Mouse (Mus musculus): Measurements from ENCODE around the gene Nes.
A peak's percentile ranks its signal among the peaks of the same experiment; 100 is the strongest.

Nes gene

DNA sequence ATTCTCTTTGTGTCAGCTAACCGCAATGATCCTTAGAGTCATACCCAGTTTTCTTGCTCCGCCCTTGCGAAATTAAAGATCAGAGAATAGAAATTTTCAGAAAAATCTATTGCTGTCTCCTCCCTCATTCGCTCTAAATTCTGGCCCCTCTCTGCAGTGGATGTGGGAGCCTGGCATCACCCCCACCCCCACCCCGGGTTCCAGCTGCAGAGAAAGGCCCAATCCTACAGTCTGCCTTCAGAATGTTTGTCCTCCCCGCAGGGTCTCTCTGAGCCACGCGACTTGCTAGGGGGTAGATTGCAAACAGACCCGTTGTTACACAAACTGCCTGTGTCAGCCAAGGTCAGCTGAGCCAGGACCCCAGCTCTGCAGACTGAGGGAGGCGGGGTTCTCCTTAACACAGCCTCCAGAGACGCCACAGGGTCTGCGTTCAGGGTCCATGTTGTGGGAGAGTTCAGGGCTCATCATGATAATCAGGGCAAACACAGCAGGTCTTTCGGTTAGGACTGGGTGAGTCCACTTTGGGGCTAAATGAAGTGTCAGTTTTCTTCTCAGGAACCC, 20.8 kb upstream of the Nes start:
- DNase-seq (ENCODE audit: low read depth, low spot score): no peak

DNA sequence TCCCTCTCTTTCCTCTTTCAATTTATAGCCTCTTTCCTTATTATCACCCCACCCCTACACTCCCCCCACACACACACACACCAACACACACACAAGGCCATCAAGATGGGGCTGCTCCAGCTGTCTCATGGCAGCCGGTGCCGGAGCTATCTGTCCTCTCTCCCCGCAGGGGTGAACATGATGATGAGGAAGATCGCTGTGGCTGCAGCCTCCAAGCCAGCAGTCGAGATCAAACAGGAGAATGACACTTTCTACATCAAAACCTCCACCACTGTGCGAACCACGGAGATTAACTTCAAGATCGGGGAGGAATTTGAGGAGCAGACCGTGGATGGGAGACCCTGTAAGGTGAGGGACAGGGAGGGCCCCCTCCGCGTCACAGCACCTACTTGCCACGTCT, 18.9 kb upstream of the Nes start:
- no peak for DNase-seq (ENCODE audit: low read depth, low spot score)

DNA sequence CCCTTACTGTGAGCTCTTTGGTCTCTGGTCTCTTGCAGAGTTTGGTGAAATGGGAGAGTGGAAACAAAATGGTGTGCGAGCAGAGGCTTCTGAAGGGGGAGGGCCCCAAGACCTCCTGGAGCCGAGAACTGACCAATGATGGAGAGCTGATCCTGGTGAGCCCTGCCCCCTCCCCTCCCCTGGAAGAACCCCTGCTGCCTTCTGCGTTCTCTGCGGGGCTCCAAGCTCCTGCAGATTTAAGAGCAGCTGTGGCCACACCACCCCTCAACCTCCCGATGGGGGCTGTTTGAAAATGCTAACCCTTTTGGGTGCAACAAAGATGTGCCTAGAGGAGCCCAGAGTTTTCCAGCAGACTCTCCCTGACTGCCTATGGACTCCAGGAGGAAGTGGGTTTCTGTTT, 18.4 kb upstream of the Nes start:
- DNase-seq (ENCODE audit: low read depth, low spot score): no peak

DNA sequence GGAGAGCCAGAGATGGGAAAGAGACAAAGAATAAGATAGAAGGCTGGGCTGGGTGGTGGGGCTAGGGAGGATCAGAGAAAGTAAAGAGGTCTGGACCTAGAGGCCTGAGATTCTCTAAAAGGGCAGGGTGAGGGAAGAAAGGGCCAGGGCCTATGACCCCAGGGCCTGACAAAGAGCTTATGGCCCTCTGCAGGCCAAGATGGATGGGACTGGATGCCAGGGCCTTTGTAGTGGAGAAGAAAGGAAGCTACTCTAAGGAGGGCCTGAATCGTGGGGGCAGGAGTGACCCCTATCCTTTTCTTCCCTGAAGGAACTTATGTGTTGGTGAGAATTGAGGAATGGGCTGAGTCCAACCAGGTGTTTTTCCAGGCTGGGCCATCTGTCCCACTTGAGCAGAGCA, 12.8 kb upstream of the Nes start:
- no peak for DNase-seq (ENCODE audit: low read depth, low spot score)

DNA sequence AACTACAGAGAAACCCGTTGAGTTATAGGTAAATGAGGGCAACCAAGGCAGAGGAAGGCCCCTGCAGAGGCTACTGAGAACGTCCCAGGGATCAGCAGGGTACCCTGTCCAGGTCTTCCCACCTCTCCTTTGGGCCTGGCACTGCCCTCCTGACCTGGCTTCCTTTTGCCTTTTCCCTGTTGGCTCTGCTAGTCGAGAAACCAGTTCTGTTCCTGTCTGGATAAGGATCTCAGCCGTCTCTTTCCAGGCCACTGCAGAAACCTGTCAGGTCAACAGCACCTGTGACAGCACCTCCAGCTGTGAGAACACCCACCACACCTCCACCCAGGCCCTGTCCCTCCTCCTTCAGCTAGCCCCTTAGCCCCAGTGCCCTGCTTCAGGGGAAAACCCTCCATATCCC, 12.4 kb upstream of the Nes start:
- DNase-seq (ENCODE audit: low read depth, low spot score): no peak

DNA sequence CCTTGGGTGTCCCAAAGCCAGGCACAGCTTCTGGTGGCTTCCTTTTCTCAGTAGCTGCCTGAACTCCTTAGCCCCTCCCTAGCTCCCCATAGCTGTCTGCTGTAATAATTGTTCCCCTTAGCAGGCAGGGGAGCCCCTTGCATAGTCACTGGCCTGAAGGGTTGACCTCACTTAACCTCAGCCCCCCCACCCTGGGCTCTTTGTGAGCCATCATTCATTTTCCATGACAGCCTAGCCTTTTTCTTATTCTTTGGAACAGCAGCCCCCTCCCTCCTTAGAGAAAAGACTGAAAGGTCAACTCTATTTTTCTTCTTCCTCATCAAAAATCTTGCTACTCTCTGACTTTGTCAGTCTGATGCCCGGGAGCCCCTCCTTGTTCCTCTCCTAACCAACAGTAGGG, 11.9 kb upstream of the Nes start:
- DNase-seq (ENCODE audit: low read depth, low spot score): no peak

DNA sequence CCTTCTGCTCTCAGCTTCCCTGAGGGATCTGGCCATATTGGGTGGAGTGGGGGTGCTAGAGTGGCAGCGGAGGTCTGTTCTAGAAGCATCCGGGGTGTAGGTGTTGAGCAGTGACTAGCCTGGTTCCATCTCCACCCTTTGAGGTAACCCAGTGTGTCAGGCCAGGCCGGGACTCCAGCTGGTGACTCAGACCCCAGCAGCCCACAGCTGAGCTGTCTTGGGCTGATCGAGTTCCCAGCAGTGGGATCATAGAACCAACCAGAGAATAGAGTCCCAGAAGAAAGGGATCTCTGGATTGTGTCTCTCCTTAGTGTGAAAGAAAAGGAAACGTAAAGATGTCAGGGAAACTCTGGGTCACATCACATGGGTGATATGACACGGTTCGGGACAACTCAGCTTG, 11.5 kb upstream of the Nes start:
- DNase-seq (ENCODE audit: low read depth, low spot score): no peak

DNA sequence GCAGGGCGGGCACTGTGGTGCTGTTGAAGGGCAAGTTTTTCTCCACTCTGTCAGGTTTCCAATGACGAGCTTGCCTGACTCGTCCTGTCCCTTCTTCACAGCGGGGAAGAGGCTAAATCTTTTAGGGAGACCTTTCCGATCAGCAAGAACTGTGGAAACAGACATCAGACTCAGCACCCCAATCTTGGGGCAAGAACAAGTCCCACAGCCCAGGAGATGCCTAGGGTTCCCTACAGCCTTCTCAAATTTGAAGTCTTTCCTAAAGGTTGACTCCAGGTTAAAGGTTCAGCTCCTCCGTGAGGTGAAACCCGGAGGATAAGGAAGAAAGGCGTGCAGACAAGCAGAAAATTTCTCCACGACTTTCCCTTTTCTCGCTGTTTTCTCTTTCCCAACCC, 10.7 kb upstream of the Nes start:
- DNase-seq (ENCODE audit: low read depth, low spot score): no peak

DNA sequence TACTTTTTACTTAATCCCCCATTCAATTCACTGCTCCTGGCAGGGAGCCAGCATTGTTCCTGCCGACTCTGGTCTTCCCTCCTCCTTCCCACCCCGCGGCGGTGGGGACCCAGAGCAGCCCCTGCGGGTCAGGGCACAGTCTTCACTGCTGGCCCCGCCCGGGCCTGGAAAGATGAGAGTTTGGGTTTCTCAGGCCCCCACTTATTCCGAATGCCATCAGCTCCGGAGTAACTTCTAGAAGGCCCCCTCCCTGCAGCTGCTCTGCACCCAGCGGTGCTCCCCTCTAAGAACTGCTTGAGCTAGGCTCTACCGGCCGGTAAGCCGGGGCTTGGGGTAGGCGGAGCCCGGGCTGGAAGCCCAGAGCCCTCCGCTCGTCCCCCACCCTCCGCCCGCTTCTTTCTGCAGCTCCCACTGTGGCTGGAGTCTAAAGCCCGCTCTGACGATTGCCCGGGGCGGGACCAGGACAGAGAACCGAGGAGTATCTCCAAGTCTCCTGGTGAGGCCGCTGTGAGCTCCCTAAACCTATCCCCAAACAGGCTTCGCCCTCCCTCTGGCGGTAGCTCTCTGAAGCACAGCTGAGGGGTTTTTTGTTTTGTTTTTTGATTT, 10.2 kb upstream of the Nes start:
- peak; percentile 78 for DNase-seq (ENCODE audit: low read depth, low spot score)

DNA sequence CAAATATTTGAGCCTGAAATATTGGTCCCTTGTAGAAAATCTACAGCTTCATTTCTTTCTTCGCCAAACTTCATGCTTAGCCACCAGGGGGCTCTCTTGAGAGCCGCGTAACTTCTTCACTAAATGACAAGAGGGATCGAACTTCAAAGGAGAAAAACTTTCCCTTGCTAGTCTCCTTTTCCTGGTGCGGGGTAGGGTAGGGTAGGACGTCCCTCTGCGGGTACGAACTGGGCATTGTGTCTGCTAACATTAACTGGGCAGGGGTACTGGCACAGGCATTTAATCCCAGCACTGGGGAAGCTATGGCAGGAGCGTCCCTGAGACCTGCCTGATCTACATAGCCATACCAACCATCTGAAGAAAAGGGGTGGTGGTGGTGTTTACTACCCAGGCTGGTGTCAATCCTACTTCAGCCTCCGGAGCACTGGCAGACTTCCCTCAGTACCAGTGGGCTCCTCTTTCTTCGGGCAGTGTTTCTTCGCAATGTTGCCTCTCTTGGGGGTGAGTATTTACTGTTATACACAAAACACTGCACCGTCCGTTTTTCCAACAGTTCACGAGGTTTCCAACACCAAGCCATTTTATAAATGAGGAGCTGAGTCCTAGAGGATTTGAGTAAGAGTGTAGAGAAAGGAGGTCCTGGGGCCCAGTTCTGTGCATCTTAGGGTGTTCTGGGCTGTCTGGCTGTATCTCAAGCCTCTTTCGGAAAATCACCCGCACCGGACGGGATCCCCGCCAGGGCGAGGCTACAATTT, 517 bp upstream of the Nes start:
- peak; percentile 69 for DNase-seq (ENCODE audit: low read depth, low spot score)

DNA sequence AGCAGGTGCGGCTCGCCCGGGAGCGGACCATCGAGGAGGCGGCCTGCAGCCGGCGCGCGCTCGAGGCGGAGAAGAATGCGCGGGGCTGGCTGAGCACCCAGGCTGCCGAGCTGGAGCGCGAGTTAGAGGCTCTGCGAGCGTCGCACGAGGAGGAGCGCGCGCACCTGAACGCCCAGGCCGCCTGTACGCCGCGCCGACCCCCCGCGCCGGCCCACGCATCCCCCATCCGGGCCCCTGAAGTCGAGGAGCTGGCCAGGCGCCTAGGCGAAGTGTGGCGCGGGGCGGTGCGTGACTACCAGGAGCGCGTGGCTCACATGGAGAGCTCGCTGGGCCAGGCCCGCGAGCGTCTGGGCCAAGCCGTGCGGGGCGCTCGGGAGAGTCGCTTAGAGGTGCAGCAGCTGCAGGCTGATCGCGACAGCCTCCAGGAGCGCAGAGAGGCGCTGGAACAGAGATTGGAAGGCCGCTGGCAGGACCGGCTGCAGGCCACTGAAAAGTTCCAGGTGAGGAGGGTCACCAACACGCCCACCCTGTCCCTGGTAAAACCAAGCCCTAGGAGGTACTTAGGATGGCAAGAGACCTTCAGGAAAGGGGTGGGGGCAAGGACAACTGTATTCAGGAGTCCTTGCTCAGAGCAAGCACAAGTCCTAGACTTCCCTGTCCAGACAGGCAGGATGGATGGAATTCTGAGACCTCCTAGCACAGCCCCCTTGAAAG, 768 bp downstream of the Nes start:
- no peak for DNase-seq (ENCODE audit: low read depth, low spot score)

DNA sequence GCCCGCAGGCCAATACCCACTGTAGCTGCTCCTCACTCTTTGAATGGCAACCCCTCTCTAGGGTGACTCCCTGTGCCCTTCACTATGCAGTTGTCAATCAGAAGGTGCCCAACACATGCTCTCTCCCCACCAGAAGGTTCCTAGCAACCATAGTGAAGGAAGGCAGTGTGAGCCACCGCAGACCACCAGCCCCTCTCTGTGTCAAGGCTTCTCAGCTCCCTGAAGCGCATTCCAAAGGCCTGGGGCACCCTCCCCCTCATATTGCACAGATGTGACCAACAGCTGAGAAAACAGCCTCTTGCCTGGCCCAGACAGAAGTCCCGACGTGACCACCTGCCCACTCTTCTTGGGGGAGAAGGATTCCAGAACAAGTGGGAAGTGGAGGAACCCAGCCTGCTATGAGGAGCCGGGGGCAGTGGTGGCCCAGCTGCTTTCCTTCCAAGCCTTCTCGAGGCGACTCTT, 1.4 kb downstream of the Nes start:
- no peak for DNase-seq (ENCODE audit: low read depth, low spot score)

DNA sequence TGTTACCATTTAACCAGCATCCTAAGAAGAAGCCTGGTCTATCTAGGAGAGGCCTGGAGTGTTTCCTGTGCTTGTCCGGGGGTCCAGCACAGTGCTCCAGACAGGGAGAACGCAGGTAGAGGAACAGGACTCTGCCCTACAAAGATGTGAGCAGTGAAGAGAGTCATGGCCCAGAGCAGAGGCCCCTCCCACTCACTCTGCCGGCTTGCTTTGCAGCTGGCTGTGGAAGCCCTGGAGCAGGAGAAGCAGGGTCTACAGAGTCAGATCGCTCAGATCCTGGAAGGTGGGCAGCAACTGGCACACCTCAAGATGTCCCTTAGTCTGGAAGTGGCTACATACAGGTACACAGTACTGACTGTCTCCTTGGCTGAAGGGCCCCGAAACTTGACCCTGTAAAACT, 1.9 kb downstream of the Nes start:
- peak; percentile 26 for DNase-seq (ENCODE audit: low read depth, low spot score)

DNA sequence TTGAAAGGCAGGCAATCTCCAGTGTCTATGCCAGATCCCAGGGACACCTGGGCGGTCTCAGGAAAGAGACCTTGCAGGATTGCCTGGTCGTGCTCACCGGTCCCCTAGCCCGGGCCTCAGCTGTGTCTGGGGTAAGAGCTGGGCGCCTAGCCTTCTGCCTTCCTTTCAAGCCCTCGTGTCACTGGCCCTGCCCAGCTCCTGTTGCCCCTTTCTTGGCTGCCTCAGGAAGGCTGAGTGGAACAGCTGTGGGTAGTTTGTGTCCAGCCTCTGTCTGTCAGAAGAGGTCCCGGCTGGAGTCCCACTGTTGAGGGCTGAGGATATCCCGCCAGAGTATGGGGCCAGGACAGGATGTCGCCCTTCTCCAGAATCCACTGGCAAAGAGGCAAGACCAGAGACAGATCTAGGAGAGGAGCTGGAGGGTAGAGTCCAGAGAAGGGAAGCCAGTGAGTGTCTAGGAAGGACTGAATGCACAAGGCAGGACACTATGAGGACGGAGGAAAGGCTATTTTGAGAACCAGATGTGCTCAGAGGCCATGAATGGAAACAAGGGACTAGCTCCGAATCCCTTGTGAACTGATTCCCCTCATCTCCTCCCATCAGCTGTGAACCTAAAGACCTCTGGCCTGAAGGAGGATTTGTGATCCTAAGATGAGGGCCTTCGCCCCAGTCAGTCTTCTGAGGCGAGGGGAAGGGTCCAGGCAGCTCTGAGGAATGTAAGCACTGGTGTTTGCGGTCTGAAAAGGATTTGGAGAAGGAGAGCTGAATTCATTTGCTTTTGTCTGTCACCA, 2.9 kb downstream of the Nes start:
- DNase-seq (ENCODE audit: low read depth, low spot score): no peak

DNA sequence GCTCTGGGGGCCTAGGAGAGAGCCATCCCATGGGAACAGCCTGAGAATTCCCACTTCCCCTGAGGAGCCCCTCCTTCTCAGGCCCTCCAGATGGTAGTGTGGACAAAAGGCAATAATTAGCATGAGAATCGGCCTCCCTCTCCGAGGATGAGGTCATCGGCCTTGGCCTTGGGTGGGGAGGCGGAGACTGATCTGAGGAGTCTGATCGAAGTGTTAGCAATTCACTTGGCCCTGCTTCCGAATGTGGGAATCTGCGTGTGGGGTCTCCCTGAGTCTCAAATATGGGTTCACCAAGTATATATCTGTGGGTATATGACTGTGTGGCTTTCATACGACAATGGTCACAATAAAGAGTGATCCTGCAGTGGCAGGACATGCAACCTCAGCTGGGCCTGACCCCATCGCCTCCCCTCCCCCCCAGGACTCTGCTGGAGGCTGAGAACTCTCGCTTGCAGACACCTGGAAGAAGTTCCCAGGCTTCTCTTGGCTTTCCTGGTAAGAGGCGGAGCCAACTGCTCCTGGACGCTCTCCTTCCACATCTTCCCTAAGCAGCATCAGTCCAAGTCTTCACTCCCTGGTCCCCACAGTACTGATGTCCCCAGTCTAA, 3.6 kb downstream of the Nes start:
- no peak for DNase-seq (ENCODE audit: low read depth, low spot score)

DNA sequence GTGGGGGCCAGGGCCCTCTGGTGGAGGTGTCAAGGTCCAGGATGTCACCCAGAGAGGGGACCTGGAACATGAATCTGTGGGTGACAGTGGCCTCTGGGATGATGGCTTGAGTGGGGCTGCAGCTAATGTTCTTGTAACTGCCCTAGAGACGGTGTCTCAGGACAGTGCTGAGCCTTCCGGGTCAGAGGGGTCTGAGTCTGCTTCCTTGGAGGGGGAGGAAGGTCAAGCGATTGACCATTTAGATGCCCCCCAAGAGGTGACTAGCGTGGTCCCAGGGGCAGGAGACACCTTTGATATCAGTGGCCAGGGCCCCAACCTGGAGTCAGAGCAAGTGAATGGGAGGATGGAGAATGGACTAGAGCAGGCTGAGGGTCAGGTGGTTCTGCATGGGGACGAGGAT, 8.6 kb downstream of the Nes start:
- no peak for DNase-seq (ENCODE audit: low read depth, low spot score)

DNA sequence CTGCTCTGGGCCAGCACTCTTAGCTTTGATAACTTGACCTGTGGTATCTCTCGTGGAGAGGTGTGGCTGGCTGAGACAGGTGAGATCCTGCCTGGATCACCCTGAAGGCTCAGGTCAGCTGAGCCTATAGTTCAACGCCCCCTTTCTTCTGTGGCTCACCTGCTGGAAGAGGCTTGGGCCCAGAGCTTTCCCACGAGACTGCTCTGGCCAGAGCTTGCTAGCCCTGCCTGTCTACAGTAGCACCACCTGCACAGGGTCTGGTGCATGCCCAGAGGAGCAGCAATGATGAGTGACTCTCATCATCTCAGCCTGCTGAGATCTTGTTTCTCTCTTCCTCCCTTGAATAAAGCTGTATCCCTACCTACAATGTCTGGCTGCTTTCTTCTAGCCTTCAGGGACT, 9.2 kb downstream of the Nes start:
- no peak for DNase-seq (ENCODE audit: low read depth, low spot score)

DNA sequence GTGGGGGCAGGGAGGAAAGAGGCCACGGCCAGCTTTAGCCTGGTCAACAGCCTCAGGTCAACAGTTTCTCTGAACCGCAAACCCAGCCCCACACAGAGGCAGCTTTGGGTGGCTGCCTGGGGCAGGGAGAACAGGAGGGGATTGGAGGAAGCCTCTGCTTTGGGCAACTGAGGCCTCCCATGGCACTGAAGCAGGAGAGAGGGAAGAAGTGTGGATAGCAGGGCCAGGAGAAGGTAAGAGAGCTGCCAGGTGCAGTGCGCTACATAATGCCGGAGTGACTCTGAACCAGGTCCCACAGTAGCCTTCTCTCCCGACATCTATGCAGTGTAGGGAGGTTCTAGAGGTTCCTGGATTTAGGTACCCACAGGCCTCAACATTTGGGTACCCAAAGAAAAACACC, 9.8 kb downstream of the Nes start:
- DNase-seq (ENCODE audit: low read depth, low spot score): no peak

DNA sequence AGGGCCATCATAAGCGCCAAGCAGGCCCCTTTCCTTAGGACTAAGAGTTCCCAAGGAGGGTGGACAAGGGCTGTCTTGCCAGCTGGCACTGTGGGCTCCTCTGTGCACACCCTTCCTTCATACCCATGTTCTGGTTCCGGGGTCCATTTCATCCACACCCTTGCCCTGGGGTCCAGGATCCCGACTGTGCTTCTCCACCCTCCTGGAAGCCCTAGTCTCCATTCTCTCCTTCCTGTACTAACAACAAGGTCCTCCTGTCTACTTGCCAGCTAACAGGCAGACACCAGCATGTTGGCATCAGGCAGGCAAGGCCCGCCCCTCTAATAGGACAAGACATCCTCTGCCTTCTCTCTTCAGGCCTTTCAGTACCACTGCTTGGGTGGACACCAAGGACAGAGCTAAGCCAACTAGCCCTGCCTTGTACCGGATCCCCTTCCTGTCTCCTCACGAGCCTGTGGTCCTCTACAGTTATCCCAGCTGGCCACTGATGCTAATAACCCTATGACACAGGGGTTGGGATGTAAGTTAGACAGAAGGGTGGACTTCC, 10.4 kb downstream of the Nes start:
- DNase-seq (ENCODE audit: low read depth, low spot score): no peak

DNA sequence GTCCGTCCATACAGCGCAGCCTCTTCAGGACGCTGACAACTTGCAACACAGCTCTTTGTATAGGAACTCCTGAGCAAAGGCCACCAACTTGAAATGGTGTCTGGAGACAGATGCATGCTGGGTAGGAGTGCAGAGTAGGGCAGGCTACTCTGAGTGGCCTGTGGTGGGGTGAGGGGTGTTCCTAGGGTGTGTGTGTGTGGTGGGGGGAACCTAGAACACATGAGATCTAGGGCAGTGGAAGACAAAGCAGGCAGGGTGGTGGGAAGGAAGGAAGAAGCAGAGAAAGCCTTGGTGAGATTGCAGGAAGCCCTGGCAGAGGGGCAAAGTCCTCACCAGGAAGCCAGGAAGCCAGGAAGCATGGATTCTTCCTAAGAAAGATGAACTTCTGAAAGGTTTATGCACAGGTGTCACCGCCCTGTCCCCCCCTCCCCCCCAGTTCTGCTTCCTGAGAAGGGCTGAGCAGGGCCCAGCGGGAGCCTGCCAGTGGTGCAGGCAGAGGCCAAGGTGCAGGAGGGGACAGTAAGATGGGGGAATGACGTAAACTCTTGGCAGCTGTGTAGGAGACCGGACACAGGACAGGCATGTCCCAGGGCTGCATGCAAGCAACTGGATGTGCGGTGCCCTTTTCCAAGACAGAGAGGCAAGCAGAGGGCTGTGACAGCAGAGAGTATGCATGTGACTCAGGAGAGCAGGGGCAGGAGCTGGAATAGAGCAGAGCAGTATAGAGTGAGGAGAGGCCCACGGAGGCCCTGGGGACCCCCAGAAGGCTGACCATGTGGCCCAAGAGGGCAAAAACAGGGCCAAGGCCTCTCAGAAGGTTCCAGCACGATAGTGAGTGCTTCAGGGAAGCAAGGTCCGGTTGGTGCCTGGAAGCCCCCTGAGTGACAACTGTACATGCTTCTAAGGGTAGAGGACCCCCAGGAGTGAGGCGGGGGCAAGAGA, 11.3 kb downstream of the Nes start:
- no peak for DNase-seq (ENCODE audit: low read depth, low spot score)

Data from A20 (cell line).